Mouse (Mus musculus) brain, embryonic 14.5 days (tissue): ENCODE results near the gene Fam83f. TPM values are rescaled to one million over a fixed set of nuclear protein-coding genes. Genes with fewer than 3 reads are reported as not detected.
A peak's percentile ranks its signal among the peaks of the same experiment; 100 is the strongest.

Experiments used
- DNase-seq: peaks from one replicate; pipeline ENCODE4 v3.0.0-alpha.2; 2011; ENCODE audit warnings: low read depth
- CTCF ChIP-seq: fragments of 200-500 bp; IDR thresholded peaks from 2 replicates; pipeline ENCODE4 v1.5.1; 2012; ENCODE audit warnings: inconsistent platforms, mild to moderate bottlenecking, moderate library complexity, borderline replicate concordance; ENCODE audit not compliant: insufficient read depth, insufficient read length; ENCODE audit errors: extremely low read depth
- POLR2A ChIP-seq: fragments of 200-500 bp; IDR thresholded peaks from 2 replicates; pipeline ENCODE4 v1.6.1; 2012; ENCODE audit warnings: mild to moderate bottlenecking, inconsistent platforms, borderline replicate concordance; ENCODE audit not compliant: poor library complexity, insufficient read depth, insufficient read length, severe bottlenecking; ENCODE audit errors: extremely low read depth
- polyA plus RNA-seq: library from polyadenylated mRNA; depleted of rRNA; stranded (reverse); fragments of >200 nt; gene quantifications from 2 replicates; pipeline ENCODE4 v1.2.3, GENCODE M21; 2012

The Fam83f gene
- polyA plus RNA-seq, 1 experiment = 0.36 TPM

DNA sequence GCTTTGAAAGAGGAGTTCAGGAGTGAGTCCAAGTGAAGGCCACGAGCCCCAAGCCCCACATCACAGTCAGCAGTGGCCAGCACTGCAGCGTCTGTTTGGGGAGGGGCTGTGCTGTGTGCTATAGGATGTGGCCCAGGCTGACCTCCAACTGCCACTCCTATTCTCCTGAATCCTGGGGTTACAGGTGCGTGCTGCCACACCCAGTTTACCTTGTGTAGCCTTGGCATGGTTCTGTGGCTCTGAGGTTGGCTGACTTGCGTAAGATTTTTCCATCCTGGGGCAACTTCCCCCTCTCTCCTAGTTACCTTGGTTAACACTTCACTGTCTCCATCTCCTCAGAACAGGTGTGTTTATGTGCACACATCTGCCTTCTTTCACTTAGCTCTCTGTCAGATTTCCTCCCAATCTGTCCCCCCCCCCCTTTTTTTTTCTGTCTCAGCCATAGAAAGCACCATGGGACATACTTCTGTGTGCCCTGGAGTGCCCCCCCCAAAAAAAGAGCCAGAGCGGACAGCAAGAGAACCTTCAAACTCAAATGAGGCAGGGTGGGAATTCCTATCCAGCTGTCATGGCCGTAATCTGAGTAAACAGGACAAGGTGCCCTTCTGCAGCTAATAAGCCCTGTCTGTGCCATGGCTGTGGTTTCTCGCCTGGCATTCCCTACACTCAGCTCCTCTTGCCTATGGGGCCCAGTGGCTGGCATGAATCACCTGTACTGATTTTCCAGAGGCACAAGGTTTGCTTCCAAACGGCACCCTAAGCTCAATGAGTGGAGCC is 30.0 kb downstream of the Fam83f start:
- TF ChIP-seq CTCF = no peak
- DNase-seq = no peak

DNA sequence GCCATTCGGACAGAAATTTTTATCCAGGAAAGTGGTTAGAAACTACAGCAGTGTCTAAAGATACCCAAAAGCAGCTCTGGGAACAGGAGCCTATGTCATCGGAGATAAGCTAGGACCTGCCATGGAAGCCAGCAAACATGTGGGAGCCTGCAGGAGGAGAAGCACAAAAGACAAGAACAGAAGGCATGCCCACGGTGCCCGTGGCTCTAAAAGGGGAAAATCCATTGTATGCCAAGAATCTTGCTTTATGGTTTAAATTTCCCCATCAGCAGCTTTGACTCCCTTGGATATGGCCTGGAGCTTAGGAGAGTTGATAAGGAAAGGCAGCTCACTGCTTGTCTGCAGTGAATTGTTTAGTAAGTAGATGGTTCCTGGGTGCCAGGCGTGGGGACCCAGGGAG is 31.3 kb downstream of the Fam83f start:
- DNase-seq = no peak
- TF ChIP-seq CTCF (no peak), POLR2A (no peak)

DNA sequence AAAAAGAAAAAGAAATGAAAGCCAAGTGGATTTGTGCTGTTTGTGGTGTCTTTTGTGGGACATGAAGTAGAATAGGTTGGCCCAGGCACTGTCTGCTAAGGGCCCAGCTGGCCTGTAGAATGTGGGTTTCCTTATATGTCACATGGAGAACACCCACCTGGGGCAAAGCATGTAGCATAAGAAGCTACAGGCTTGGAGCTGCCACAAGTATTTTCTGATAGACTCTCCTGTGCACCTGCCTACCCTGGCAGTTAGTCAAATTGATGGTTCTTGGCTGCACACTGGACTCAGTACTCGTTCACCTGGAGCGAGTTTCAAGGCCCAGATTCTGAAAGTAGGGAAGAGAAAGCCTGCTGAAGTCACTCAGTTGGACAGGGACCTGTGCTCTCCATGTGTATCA is 31.8 kb downstream of the Fam83f start:
- TF ChIP-seq CTCF = no peak
- TF ChIP-seq POLR2A = no peak
- DNase-seq = no peak

DNA sequence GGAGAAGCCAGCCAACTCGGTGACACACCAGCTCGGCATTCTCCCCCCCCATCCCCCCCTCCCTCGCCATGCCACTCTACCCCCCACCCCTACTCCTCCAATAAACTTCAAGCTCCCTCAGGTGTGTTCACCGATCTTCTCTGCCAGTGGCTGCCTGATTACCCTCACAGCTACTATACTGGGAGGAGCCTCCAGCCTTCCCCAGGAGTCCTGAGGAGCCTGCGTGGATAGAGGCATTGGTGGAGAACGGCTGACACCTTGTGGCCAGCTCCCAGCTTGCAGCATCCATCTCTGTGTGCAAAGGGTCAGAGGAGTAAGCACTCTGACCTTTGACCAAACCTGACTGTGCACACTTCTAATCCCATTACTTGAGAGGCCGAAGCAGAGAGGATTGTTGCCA is 32.6 kb downstream of the Fam83f start:
- peak; percentile 89 for DNase-seq
- TF ChIP-seq CTCF = peak; percentile 96
- TF ChIP-seq POLR2A = no peak

DNA sequence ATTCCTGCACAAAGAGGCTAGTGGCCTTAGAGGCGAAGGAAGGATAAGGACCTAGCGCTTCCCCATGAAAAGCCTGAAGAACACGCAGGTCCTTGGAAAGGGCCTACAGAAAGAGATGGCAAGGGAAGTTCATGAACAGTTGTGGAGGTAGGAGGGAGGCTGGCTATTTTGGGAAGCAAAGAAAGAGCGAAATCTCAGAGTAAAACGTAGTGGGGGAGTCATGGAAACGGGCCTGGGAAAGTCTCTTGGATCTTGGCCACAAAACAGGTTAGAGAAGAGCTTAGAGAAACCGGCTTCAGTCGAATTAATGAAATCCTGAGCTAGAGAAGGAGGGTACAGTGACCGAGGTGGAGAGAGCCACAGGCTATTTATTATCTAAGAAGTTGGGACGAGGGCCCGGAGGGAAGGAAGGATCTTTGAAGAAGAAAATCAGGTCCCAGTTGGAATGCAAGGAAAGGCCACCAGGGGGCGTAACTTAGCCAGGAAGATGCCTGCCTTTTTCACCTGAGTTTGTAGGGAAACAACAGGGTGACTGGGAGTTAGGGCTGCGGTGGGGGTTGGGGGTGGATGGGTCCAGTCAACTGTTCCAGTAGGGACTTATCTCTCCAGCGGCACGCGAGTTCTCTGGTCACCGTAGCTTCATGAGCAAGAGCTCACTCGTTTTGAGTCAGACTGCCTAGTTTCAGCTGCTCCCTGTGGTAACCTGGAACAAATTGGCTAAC is 34.3 kb downstream of the Fam83f start:
- TF ChIP-seq POLR2A = no peak
- TF ChIP-seq CTCF = peak; percentile 90
- DNase-seq = peak; percentile 88

DNA sequence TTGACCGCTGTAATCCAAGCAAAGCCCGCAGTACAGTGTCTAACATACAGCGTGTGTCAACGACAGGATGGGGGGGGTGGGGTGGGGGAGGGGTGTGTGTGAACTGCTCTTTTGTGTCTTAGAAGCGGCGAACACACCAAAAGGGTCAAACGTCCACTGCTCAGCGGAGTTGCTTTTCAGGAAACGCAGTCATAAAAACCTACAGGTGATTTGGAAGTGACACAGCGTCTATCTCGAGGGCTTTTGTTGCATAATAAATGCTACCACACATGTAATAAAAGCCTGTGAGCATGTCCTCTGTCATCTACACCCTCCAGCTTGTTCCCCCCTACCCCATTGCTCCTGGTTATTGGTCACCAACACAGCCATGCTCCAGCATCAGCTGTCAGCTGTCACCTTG is 34.9 kb downstream of the Fam83f start:
- DNase-seq = peak; percentile 45

DNA sequence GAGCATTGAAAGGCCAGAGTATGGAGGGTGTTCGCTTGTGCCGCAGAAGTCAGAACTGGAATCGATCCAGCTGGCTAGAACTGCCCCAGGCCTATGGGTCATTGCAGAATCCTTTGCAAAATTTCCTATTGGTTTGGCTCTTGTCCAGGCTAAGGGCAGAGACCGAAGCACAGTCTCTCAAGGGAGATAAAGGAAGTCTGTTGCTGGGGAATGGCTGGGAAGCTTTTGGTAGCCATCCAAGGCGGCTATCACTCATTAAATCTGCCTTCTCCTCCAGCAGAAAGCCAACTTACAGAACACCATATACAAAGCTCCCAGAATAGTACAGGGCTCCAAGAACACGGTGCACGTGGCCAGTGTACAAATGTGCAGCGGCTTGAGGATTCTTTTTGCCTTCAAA is 35.4 kb downstream of the Fam83f start:
- DNase-seq = peak; percentile 94
- TF ChIP-seq POLR2A (no peak), CTCF (no peak)

More for the DNA sequence above, 34.9 kb downstream of the Fam83f start:
- no peak for TF ChIP-seq POLR2A
- no peak for TF ChIP-seq CTCF

DNA sequence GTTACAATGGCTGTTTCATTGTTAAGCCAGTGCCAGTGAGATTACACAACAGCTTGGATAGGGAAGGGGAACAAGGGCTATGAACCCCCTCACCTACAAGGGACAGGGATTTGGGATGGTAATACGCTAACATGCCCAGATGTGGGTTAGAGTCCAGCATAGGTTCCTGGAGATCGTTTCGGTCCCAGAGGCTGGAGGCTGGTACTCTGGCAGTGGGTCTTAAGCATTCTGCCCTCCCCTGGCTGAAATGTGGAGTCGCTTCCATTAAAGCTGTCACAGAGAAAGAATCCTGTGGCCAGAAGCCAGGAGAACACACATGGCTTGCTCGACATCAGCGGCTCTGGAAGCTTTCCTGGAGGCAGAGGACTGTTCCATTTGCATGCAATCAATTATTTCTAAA is 37.9 kb downstream of the Fam83f start:
- TF ChIP-seq CTCF (no peak), POLR2A (no peak)
- DNase-seq = peak; percentile 90

DNA sequence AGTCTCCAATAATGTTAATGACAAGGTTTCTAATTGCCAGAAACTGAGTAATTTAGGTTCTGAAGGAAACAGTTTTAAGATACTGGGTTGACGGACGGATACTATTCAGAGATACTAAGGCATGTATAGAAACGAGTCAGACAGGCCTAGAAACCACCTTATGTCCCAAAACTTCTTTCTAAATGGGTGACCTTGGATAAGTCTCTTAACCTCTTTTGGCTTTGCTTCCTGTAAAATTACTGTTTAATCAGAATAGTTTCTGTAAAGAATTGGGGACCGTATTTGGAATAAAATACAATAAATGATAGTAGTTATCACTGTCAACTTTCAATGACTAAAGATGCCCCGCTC is 38.6 kb downstream of the Fam83f start:
- DNase-seq = no peak
- TF ChIP-seq CTCF (no peak), POLR2A (no peak)

DNA sequence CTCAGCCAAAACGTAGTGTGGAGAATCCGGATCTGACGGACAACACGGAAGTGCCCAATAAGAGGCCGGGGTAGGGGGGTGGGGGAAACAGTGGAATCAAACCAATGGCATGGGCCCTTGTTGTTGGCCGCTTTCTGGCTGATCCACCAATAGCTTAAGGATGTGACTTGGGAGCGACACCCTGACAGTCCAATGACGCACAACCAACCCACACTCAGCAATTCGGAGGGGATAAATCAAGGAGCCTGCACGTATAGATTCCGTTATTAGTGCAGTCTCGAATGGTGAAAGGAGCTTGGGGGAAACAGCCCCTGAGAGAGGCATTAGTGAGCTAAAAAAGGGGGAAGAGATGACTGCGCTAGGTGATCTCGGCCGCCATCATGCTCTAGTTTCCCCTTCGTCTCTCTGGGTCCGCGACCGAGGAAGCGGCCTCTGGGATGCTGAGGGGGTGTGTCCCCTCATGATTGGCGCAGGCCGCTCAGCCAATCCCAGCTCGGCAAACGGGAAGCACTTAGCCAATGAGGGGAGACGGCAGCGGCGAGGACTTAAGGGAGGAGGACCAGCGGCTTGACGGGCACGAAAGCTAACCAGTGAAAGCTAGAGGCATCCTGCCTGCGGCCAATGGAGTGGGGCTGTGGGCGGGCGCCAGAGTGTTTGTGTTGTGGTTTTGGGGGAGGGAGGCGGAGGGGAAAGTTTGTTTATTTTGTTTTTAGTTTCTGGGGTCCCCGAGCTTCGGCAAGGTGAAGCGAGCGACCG is 39.1 kb downstream of the Fam83f start, which contains the start of gene Tnrc6b:
Gene Tnrc6b (plus strand): TSS at position 706 of the 756 bp plus-strand sequence.
- peak; percentile 100 for DNase-seq
- TF ChIP-seq POLR2A = peak; percentile 87; the same call in 1 of the 2 replicates
- TF ChIP-seq CTCF = no peak

DNA sequence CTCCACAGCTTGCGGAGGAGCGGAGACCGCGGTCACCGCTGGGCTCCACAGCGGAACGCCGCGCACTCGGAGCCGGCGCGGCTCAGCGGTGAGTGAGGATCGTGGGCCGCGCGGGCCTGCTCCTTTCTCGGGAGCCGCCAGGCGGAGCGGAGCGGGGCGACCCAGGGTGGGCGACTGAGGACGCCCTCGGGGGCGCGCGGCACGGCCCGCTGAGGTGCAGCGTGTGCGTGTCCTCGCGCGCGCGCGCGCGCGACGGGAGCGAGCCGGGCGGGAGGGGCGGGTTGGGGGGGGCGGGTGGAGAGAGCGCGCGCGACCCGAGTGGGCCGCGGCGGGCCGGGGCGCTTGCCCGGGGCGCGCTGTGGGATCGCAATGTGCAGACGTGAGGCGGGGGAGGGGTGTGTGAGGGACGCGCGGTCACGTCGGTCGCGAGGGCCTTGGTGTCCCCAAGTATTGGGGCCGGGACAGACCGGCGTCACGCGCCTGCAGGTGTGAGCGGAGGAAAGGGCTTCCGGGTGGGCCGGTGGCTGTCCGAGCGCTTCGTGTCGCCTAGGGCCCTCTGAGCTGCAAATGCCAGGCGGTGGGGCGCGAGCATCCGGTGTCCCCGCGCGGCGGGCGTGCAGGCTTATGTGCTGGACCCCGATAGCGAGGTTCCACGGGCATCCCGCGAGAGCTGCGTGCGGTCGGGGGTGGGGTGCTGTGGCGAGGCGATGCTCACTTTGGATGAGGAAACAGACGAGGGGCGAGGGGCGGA is 39.9 kb downstream of the Fam83f start:
- peak; percentile 71 for DNase-seq
- TF ChIP-seq POLR2A (0 out of 2 replicates have a peak, but pooled peaks have one; percentile 11), CTCF (no peak)

DNA sequence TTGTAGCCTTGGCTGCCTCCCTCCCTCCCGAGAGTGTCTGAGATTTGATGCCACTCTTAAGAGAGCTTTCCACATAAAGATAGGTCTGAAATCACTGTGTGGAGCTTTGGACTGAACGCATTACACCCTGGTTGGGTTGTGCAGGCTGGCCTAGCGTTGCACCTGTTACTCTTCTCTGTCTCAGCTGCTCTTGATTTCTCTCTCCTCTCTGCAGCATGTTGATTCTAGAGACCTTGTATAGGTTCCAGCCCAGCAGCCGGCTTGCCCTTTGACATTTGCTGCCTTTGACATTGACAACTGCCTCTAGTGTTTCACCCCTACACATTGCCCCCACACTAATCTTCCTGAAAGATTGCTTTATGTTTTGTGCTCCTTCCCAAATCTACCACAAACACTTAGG is 42.7 kb downstream of the Fam83f start:
- no peak for TF ChIP-seq POLR2A
- TF ChIP-seq CTCF = no peak

More for the DNA sequence above, 42.7 kb downstream of the Fam83f start:
- no peak for DNase-seq
